Mouse (Mus musculus) kidney, adult 9 months (tissue): ENCODE results near the gene Gm20388.

Experiments
- DNase-seq: peaks from one replicate; pipeline ENCODE4 v3.0.0; 2022

Gm20388 gene

GRCm38 (mm10) chr8:120887254-120887653 lies 976.6 kb downstream of the Gm20388 start:
- DNase-seq = peak; percentile 16

- no peak for DNase-seq
Observed at GRCm38 (mm10) chr8:120888005-120888404, 977.4 kb downstream of the Gm20388 start.

- DNase-seq = no peak
Observed at GRCm38 (mm10) chr8:120889189-120889588, 978.5 kb downstream of the Gm20388 start.

- DNase-seq = no peak
Observed at GRCm38 (mm10) chr8:120890068-120890467, 979.4 kb downstream of the Gm20388 start.

GRCm38 (mm10) chr8:120895009-120895408 lies 984.4 kb downstream of the Gm20388 start:
- DNase-seq = no peak

- DNase-seq = no peak
Observed at GRCm38 (mm10) chr8:120895600-120895999, 985.0 kb downstream of the Gm20388 start.

GRCm38 (mm10) chr8:120896203-120896602 lies 985.6 kb downstream of the Gm20388 start:
- no peak for DNase-seq

- peak; percentile 52 for DNase-seq
Observed at GRCm38 (mm10) chr8:120898008-120898407, 987.4 kb downstream of the Gm20388 start.

GRCm38 (mm10) chr8:120898828-120899407 lies 988.3 kb downstream of the Gm20388 start:
- DNase-seq = no peak

- DNase-seq = peak; percentile 11
Observed at GRCm38 (mm10) chr8:120902346-120902745, 991.7 kb downstream of the Gm20388 start.

GRCm38 (mm10) chr8:120907671-120908070 lies 997.0 kb downstream of the Gm20388 start:
- no peak for DNase-seq

GRCm38 (mm10) chr8:120910936-120911335 lies 1000.3 kb downstream of the Gm20388 start:
- no peak for DNase-seq

- DNase-seq = no peak
Observed at GRCm38 (mm10) chr8:120912463-120912862, 1001.8 kb downstream of the Gm20388 start.

- no peak for DNase-seq
Observed at GRCm38 (mm10) chr8:120916831-120917435, 1006.3 kb downstream of the Gm20388 start.

- no peak for DNase-seq
Observed at GRCm38 (mm10) chr8:120920527-120920926, 1009.9 kb downstream of the Gm20388 start.

GRCm38 (mm10) chr8:120926201-120926600 lies 1015.6 kb downstream of the Gm20388 start:
- DNase-seq = no peak

- DNase-seq = no peak
Observed at GRCm38 (mm10) chr8:120928082-120928481, 1017.4 kb downstream of the Gm20388 start.

- DNase-seq = no peak
Observed at GRCm38 (mm10) chr8:120934596-120934995, 1024.0 kb downstream of the Gm20388 start.

GRCm38 (mm10) chr8:120936685-120937084 lies 1026.0 kb downstream of the Gm20388 start:
- DNase-seq = no peak

- no peak for DNase-seq
Observed at GRCm38 (mm10) chr8:120937474-120937873, 1026.8 kb downstream of the Gm20388 start.

- peak; percentile 37 for DNase-seq
Observed at GRCm38 (mm10) chr8:120940287-120940686, 1029.6 kb downstream of the Gm20388 start.

- peak; percentile 69 for DNase-seq
Observed at GRCm38 (mm10) chr8:120947240-120947639, 1036.6 kb downstream of the Gm20388 start.

- DNase-seq = no peak
Observed at GRCm38 (mm10) chr8:120948050-120948595, 1037.5 kb downstream of the Gm20388 start.
